31 mouse cellular contexts compared by ENCODE assay signal in genomic region chr14:94525238-94525637, GRCm38 (mm10).
"Had no signal": no experiment of that assay in that cellular context is flagged by ENCODE, and none has a peak within 500 bp of the region (broad histone marks: within the 10 kb centered on the region; RNA-seq: fewer than 3 reads in every experiment).

No protein-coding gene starts in this region.

- H3K9me3 ChIP-seq: limb, embryonic 10.5 days; limb, embryonic 12.5 days; limb, embryonic 15.5 days; liver, embryonic 12.5 days; liver, embryonic 13.5 days; liver, embryonic 15.5 days; lung, embryonic 15.5 days; megakaryocyte, embryonic 14.5 days; midbrain, embryonic 10.5 days; midbrain, embryonic 12.5 days; midbrain, embryonic 13.5 days; midbrain, embryonic 15.5 days had no signal

- H3K4me3 ChIP-seq: limb, embryonic 10.5 days; limb, embryonic 12.5 days; limb, embryonic 13.5 days; limb, embryonic 15.5 days; liver, embryonic 12.5 days; liver, embryonic 13.5 days; liver, embryonic 15.5 days; lung, embryonic 15.5 days; megakaryocyte, embryonic 14.5 days; midbrain, embryonic 10.5 days; midbrain, embryonic 12.5 days; midbrain, embryonic 13.5 days; midbrain, embryonic 15.5 days; myocyte had no signal

- H3K36me3 ChIP-seq: limb, embryonic 10.5 days; limb, embryonic 12.5 days; limb, embryonic 13.5 days; limb, embryonic 15.5 days; liver, embryonic 12.5 days; liver, embryonic 13.5 days; liver, embryonic 15.5 days; lung, embryonic 15.5 days; midbrain, embryonic 10.5 days; midbrain, embryonic 12.5 days; midbrain, embryonic 13.5 days; midbrain, embryonic 15.5 days had no signal

- DNase-seq: left cerebral cortex, postnatal 4 days; liver; liver, embryonic 13.5 days; liver, postnatal 0 days; lung, adult 18-20 months; lung, adult 2 months; lung, embryonic 14.5 days; lung, postnatal 10 days; lung, postnatal 14 days; lung, postnatal 36 days; lung, postnatal 4 days; midbrain, embryonic 14.5 days had no signal

- ATAC-seq: liver, embryonic 12.5 days; liver, postnatal 0 days; lung, postnatal 0 days; midbrain, embryonic 13.5 days; midbrain, embryonic 15.5 days; midbrain, embryonic 16.5 days had no signal

- H3K27me3 ChIP-seq: limb, embryonic 12.5 days; limb, embryonic 13.5 days; limb, embryonic 15.5 days; liver, embryonic 12.5 days; liver, embryonic 13.5 days; liver, embryonic 15.5 days; lung, embryonic 15.5 days; megakaryocyte, embryonic 14.5 days; midbrain, embryonic 12.5 days; midbrain, embryonic 13.5 days; midbrain, embryonic 15.5 days had no signal

- H3K4me1 ChIP-seq: limb, embryonic 10.5 days; limb, embryonic 12.5 days; limb, embryonic 13.5 days; limb, embryonic 15.5 days; liver, embryonic 12.5 days; liver, embryonic 13.5 days; liver, embryonic 15.5 days; megakaryocyte, embryonic 14.5 days; midbrain, embryonic 12.5 days; midbrain, embryonic 13.5 days had no signal

- H3K4me2 ChIP-seq: limb, embryonic 12.5 days; limb, embryonic 13.5 days; limb, embryonic 15.5 days; liver, embryonic 11.5 days; liver, embryonic 12.5 days; liver, embryonic 13.5 days; liver, embryonic 15.5 days; lung, embryonic 14.5 days; lung, embryonic 15.5 days; midbrain, embryonic 11.5 days; midbrain, embryonic 12.5 days; midbrain, embryonic 13.5 days; midbrain, embryonic 15.5 days had no signal

- H3K9ac ChIP-seq: limb, embryonic 12.5 days; limb, embryonic 13.5 days; limb, embryonic 15.5 days; liver, embryonic 12.5 days; liver, embryonic 13.5 days; liver, embryonic 14.5 days; liver, embryonic 15.5 days; liver, postnatal 0 days; lung, embryonic 14.5 days; lung, embryonic 15.5 days; midbrain, embryonic 12.5 days; midbrain, embryonic 13.5 days; midbrain, embryonic 15.5 days had no signal

- H3K27ac ChIP-seq: limb, embryonic 10.5 days; limb, embryonic 12.5 days; limb, embryonic 13.5 days; limb, embryonic 15.5 days; liver, embryonic 12.5 days; liver, embryonic 13.5 days; liver, embryonic 14.5 days; liver, embryonic 15.5 days; lung, embryonic 15.5 days; macrophage; midbrain, embryonic 10.5 days; midbrain, embryonic 12.5 days; midbrain, embryonic 13.5 days; midbrain, embryonic 15.5 days had no signal
